Mouse (Mus musculus): Measurements from ENCODE around the gene Ccdc85c. TPM values are rescaled to one million over a fixed set of nuclear protein-coding genes. Genes with fewer than 3 reads are reported as not detected.

Gene Ccdc85c
- polyA plus RNA-seq, 1 experiment from 2014 or later = 4.9 TPM

DNA sequence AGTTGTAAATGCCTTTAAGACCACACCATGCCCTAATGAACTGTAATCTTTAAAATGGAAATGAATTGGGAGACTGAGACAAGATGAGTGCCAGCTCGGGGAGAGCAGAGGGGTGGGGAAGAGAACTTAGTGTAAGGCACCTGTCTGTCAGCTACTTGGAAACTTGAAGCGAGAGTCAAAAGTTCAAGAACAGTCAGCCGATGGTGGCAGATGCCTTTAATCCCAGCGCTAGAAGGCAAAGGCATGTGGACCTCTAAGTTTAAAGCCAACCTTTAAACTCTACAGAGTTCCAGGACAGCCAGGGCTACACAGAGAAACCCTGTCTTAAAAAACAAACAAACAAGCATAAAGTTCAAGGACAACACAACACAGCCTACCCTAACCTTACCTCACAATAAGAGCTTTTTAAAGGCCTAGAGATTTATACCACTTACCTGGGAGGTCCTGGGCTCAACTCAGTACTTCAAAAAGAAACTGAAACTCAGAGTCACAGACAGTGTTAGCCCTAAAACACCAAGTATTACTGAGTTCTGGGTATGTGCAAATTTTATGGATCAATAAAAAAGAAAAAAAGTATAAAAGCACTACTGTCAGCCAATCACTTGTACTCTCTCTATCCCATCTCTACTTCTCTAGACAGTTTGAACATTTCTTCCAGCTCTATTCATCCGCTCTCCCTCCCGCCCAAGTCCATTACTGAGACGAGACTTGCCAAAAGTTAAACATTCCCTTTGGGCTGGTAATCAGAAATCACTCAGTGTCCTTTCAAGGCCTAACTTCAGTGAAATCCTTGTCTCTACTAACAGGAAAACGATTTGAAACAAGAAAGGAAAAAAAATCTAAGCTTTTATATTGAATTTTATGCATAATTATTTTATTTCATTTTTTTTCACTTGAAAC, 100.4 kb downstream of the Ccdc85c start:
- H3K4me2 ChIP-seq = no peak overlapping the region
- H3K4me3 ChIP-seq = no peak overlapping the region
- no peak for ATAC-seq (ENCODE audit: borderline replicate concordance, extremely low read depth, low FRiP score, low TSS enrichment)
- H3K27me3 ChIP-seq = no peaks in the 10 kb centered on the region
- H3K4me1 ChIP-seq = peaks cover 33% of the 10 kb centered on the region
- no peak overlapping the region for H3K27ac ChIP-seq
- H3K36me3 ChIP-seq = no peaks in the 10 kb centered on the region
- WGBS = 49% methylated on average over 8 of the region's 8 CpGs
- H3K9me3 ChIP-seq = no peaks in the 10 kb centered on the region
- H3K9ac ChIP-seq = no peak overlapping the region

- no peak for ATAC-seq (ENCODE audit: borderline replicate concordance, extremely low read depth, low FRiP score, low TSS enrichment)
- Histone ChIP-seq H3K4me1 (peaks cover 38% of the 10 kb centered on the region), H3K4me3 (no peak overlapping the region), H3K9ac (no peak overlapping the region), H3K27me3 (no peaks in the 10 kb centered on the region), H3K27ac (no peak overlapping the region), H3K4me2 (no peak overlapping the region), H3K9me3 (no peaks in the 10 kb centered on the region), H3K36me3 (no peaks in the 10 kb centered on the region)
- WGBS = 53% methylated on average over 4 of the region's 4 CpGs
Measured at GRCm38 (mm10) chr12:108172639-108173038, 102.6 kb downstream of the Ccdc85c start.

- Histone ChIP-seq H3K4me2 (no peak overlapping the region), H3K4me3 (no peak overlapping the region), H3K4me1 (peaks cover 26% of the 10 kb centered on the region), H3K9me3 (no peaks in the 10 kb centered on the region), H3K36me3 (no peaks in the 10 kb centered on the region), H3K9ac (no peak overlapping the region), H3K27ac (no peak overlapping the region), H3K27me3 (no peaks in the 10 kb centered on the region)
- ATAC-seq (ENCODE audit: borderline replicate concordance, extremely low read depth, low FRiP score, low TSS enrichment) = no peak
Measured at GRCm38 (mm10) chr12:108171336-108171735, 103.9 kb downstream of the Ccdc85c start.

- Histone ChIP-seq H3K4me3 (no peak overlapping the region), H3K36me3 (no peaks in the 10 kb centered on the region), H3K4me2 (no peak overlapping the region), H3K27me3 (no peaks in the 10 kb centered on the region), H3K9ac (no peak overlapping the region), H3K4me1 (peaks cover 24% of the 10 kb centered on the region), H3K9me3 (no peaks in the 10 kb centered on the region), H3K27ac (no peak overlapping the region)
- ATAC-seq (ENCODE audit: borderline replicate concordance, extremely low read depth, low FRiP score, low TSS enrichment) = no peak
- 76% methylated on average over 3 of the region's 3 CpGs for WGBS
Measured at GRCm38 (mm10) chr12:108170467-108170866, 104.8 kb downstream of the Ccdc85c start.

GRCm38 (mm10) chr12:108168909-108169308, 106.3 kb downstream of the Ccdc85c start:
- no peak overlapping the region for H3K4me2 ChIP-seq
- H3K36me3 ChIP-seq = peaks cover 6% of the 10 kb centered on the region

GRCm38 (mm10) chr12:108163706-108164105, 111.5 kb downstream of the Ccdc85c start:
- H3K4me2 ChIP-seq = no peak overlapping the region
- H3K36me3 ChIP-seq = peaks cover 36% of the 10 kb centered on the region
- no peak for ATAC-seq (ENCODE audit: borderline replicate concordance, extremely low read depth, low FRiP score, low TSS enrichment)
- no peak overlapping the region for H3K4me3 ChIP-seq
- no peak overlapping the region for H3K9ac ChIP-seq
- peaks cover 1% of the 10 kb centered on the region; the same call in 1 of the 2 replicates for H3K4me1 ChIP-seq
- no peaks in the 10 kb centered on the region for H3K27me3 ChIP-seq
- WGBS = 91% methylated on average over 3 of the region's 3 CpGs
- no peak overlapping the region for H3K27ac ChIP-seq
- H3K9me3 ChIP-seq = no peaks in the 10 kb centered on the region

More at GRCm38 (mm10) chr12:108168909-108169308, 106.3 kb downstream of the Ccdc85c start:
- no peak overlapping the region for H3K9ac ChIP-seq
- no peak overlapping the region for H3K27ac ChIP-seq
- no peak overlapping the region for H3K4me3 ChIP-seq
- H3K9me3 ChIP-seq = no peaks in the 10 kb centered on the region
- WGBS = 45% methylated on average over 3 of the region's 3 CpGs
- H3K27me3 ChIP-seq = no peaks in the 10 kb centered on the region
- no peak for ATAC-seq (ENCODE audit: borderline replicate concordance, extremely low read depth, low FRiP score, low TSS enrichment)
- peaks cover 24% of the 10 kb centered on the region for H3K4me1 ChIP-seq

DNA sequence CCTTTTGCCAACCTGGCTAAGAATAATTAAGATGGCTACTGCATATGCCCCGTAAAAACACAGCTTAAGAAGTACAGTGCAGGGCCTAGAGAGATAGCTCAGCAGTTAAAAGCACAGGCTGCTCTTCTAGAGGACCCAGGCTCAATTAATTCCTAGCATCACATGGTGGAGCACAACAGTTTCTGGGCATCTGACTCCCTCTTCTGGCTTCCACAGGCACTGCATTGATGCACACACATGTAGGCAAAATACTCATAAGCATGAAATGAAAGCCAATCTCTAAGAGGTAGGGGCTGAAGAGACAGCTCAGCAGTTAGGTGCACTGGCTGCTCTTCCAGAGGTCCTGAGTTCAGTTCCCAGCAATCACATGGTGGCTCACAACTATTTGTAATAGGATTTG, 113.2 kb downstream of the Ccdc85c start:
- 95% methylated on average over 1 of the region's 1 CpGs for WGBS
- no peaks in the 10 kb centered on the region for H3K4me1 ChIP-seq
- H3K4me3 ChIP-seq = no peak overlapping the region
- H3K27ac ChIP-seq = no peak overlapping the region
- no peaks in the 10 kb centered on the region for H3K27me3 ChIP-seq
- H3K9ac ChIP-seq = no peak overlapping the region
- no peaks in the 10 kb centered on the region for H3K9me3 ChIP-seq
- peaks cover 41% of the 10 kb centered on the region for H3K36me3 ChIP-seq
- no peak overlapping the region for H3K4me2 ChIP-seq
- no peak for ATAC-seq (ENCODE audit: borderline replicate concordance, extremely low read depth, low FRiP score, low TSS enrichment)

DNA sequence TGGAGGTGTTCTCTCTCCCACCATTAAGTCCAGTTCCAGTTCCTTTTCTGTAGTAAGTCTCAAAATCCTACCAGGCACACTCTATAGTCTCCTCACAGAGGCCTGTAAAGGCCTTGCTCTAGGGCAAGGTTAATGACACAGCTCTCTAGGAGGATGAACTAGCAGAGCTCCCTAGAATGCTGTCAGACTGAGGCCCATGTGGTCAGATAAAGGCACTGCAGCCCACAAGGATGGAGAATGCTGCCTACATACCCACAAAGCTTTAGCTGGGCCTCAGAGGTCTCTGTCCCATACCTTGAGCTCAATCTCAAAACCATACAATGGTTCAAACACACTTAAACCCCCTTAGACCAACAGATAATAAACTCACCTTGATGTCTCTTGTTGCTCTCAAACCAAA, 115.4 kb downstream of the Ccdc85c start:
- Histone ChIP-seq H3K9ac (no peak overlapping the region), H3K4me1 (no peaks in the 10 kb centered on the region), H3K36me3 (peaks cover 53% of the 10 kb centered on the region), H3K4me3 (no peak overlapping the region), H3K27me3 (no peaks in the 10 kb centered on the region), H3K27ac (no peak overlapping the region), H3K9me3 (no peaks in the 10 kb centered on the region), H3K4me2 (no peak overlapping the region)
- no peak for ATAC-seq (ENCODE audit: borderline replicate concordance, extremely low read depth, low FRiP score, low TSS enrichment)

Other genes with a start within 250 kb of the Ccdc85c start
- gene Setd3, start 96.1 kb downstream of the Ccdc85c start, polyA plus RNA-seq (2015; fragmentation: Nextera tagmentation; extraction: Ambion mirVana) = 84.3 and 87.2 TPM in 2 replicates
- 3.0 and 3.3 TPM in 2 replicates for gene Ccnk, start 95.8 kb downstream of the Ccdc85c start, polyA plus RNA-seq (2015; fragmentation: Nextera tagmentation; extraction: Ambion mirVana)
- 0.89 and 1.0 TPM in 2 replicates for gene Hhipl1, start 30.8 kb upstream of the Ccdc85c start, polyA plus RNA-seq (2015; fragmentation: Nextera tagmentation; extraction: Ambion mirVana)
- 6.3 and 6.6 TPM in 2 replicates for gene Cyp46a1, start 59.0 kb upstream of the Ccdc85c start, polyA plus RNA-seq (2015; fragmentation: Nextera tagmentation; extraction: Ambion mirVana)
- gene Eml1, start 95.5 kb upstream of the Ccdc85c start, polyA plus RNA-seq (2015; fragmentation: Nextera tagmentation; extraction: Ambion mirVana) = 107 and 117 TPM in 2 replicates

All from lung, embryonic 15.5 days (tissue).